Mouse (Mus musculus): Measurements from ENCODE around the gene Defb33.

Defb33 gene

GRCm38 (mm10) chr8:20892369-20892768, at the start of gene Defb33:
Gene Defb33 (plus strand): TSS chr8:20892669.
- DNase-seq (ENCODE audit: low spot score), result no peak

GRCm38 (mm10) chr8:20874608-20875007, 17.9 kb upstream of the Defb33 start:
- DNase-seq (ENCODE audit: low spot score), result no peak

- DNase-seq (ENCODE audit: low spot score), result no peak
Measured at GRCm38 (mm10) chr8:20902527-20902926, 10.1 kb downstream of the Defb33 start, which contains the start of gene Gm15056. Gene Gm15056 (minus strand): TSS chr8:20902627.

GRCm38 (mm10) chr8:20907119-20907518, 14.7 kb downstream of the Defb33 start:
- DNase-seq (ENCODE audit: low spot score), result no peak

GRCm38 (mm10) chr8:20908256-20908655, 15.8 kb downstream of the Defb33 start:
- no peak for DNase-seq (ENCODE audit: low spot score)

- DNase-seq (ENCODE audit: low spot score), result no peak
Measured at GRCm38 (mm10) chr8:20912288-20912687, 19.8 kb downstream of the Defb33 start.

- no peak for DNase-seq (ENCODE audit: low spot score)
Measured at GRCm38 (mm10) chr8:20921971-20922370, 29.5 kb downstream of the Defb33 start, which contains the start of gene Gm6040. Gene Gm6040 (minus strand): TSS chr8:20922071.

GRCm38 (mm10) chr8:20944610-20945009, 52.1 kb downstream of the Defb33 start, which contains the start of gene AY761185:
Gene AY761185 (minus strand): TSS chr8:20944710.
- DNase-seq (ENCODE audit: low spot score), result no peak

Measured in urinary bladder, postnatal 25 days (tissue).